Mouse (Mus musculus) testis, adult 2 months (tissue): ENCODE results near the gene Rxfp1.

Experiments
- CTCF ChIP-seq: fragments of 200-500 bp; IDR thresholded peaks from 2 replicates; pipeline ENCODE4 v1.5.1; 2012; ENCODE audit warnings: low read depth, mild to moderate bottlenecking, inconsistent platforms, low read length, moderate library complexity; ENCODE audit not compliant: control insufficient read depth, insufficient read depth, insufficient replicate concordance
- POLR2A ChIP-seq: fragments of 200-500 bp; IDR thresholded peaks from 2 replicates; pipeline ENCODE4 v1.6.1; 2012; ENCODE audit warnings: low read depth, mild to moderate bottlenecking, inconsistent platforms, low read length, moderate library complexity; ENCODE audit not compliant: control insufficient read depth

- TF ChIP-seq POLR2A: no peak
- TF ChIP-seq CTCF: no peak
These were observed 47.5 kb downstream of the Rxfp1 start for GRCm38 (mm10) chr3:79690111-79690651.
